Mouse (Mus musculus) hindbrain, postnatal 0 days (tissue): Measurements from ENCODE around the gene Kremen2. TPM values are rescaled to one million over a fixed set of nuclear protein-coding genes. Genes with fewer than 3 reads are reported as not detected.

Experiments used
- ATAC-seq: fragments of 200-750 bp; cut with Nextera tagmentation; 2 replicates; pipeline ENCODE4 v1.8.0; 2017; ENCODE audit warnings: mild to moderate bottlenecking, moderate TSS enrichment, moderate library complexity
- DNase-seq: peaks from one replicate; pipeline ENCODE4 v3.0.0-alpha.2; 2015; ENCODE audit warnings: low spot score
- H3K27ac ChIP-seq: fragments of 300-500 bp; sonication (generic); 2 replicates; pipeline ENCODE4 v1.5.1; 2014; ENCODE audit warnings: mild to moderate bottlenecking
- H3K27me3 ChIP-seq: fragments of 300-500 bp; sonication (generic); 2 replicates; pipeline ENCODE4 v1.6.1; 2014; ENCODE audit warnings: low read length, mixed read lengths; ENCODE audit not compliant: insufficient read depth
- H3K36me3 ChIP-seq: fragments of 300-500 bp; sonication (generic); 2 replicates; pipeline ENCODE4 v1.6.1; 2014; ENCODE audit warnings: low read length, mixed read lengths; ENCODE audit not compliant: insufficient read depth
- H3K4me1 ChIP-seq: fragments of 300-500 bp; sonication (generic); 2 replicates; pipeline ENCODE4 v1.6.1; 2014; ENCODE audit warnings: antibody characterized with exemption, low read length, mixed read lengths; ENCODE audit not compliant: insufficient read depth
- H3K4me2 ChIP-seq: fragments of 300-500 bp; sonication (generic); 2 replicates; pipeline ENCODE4 v1.6.1; 2014; ENCODE audit warnings: low read depth, mild to moderate bottlenecking, low read length, moderate library complexity, mixed read lengths
- H3K4me3 ChIP-seq: fragments of 300-500 bp; sonication (generic); 2 replicates; pipeline ENCODE4 v1.5.1; 2014; ENCODE audit warnings: low read length
- H3K9ac ChIP-seq: fragments of 300-500 bp; sonication (generic); replicated peaks from 2 replicates; pipeline ENCODE4 v1.6.1; 2014; ENCODE audit warnings: mild to moderate bottlenecking, low read length, moderate library complexity, mixed read lengths
- H3K9me3 ChIP-seq: fragments of 300-500 bp; sonication (generic); 2 replicates; pipeline ENCODE4 v1.6.1; 2016; ENCODE audit warnings: low read length, mixed read lengths
- CTCF ChIP-seq: IDR thresholded peaks from 2 replicates; pipeline ENCODE4 v1.5.1; 2016; ENCODE audit warnings: antibody characterized with exemption, control low read depth, low read depth
- WGBS: fragments of 180-500 bp; shearing (Covaris S2); extraction: QIAGEN DNeasy Blood & Tissue Kit; methylation state at CpG from one replicate; pipeline ENCODE4 v1.1.7; 2014; 5-methylcytosine and 5-hydroxymethylcytosine counted together
- polyA plus RNA-seq: library from polyadenylated mRNA; unstranded; fragments of >200 nt; fragmentation: Nextera tagmentation; extraction: Ambion mirVana; gene quantifications from 2 replicates; pipeline ENCODE4 v1.2.1, GENCODE M21; 2015
- total RNA-seq: library from RNA; depleted of rRNA; stranded (reverse); fragments of >200 nt; gene quantifications from 2 replicates; pipeline ENCODE4 v1.2.3, GENCODE M21; 2014; rRNA removed

The Kremen2 gene
- total RNA-seq (1.2 and 2.0 TPM in 2 replicates), polyA plus RNA-seq (1.1 and 1.4 TPM in 2 replicates)

DNA sequence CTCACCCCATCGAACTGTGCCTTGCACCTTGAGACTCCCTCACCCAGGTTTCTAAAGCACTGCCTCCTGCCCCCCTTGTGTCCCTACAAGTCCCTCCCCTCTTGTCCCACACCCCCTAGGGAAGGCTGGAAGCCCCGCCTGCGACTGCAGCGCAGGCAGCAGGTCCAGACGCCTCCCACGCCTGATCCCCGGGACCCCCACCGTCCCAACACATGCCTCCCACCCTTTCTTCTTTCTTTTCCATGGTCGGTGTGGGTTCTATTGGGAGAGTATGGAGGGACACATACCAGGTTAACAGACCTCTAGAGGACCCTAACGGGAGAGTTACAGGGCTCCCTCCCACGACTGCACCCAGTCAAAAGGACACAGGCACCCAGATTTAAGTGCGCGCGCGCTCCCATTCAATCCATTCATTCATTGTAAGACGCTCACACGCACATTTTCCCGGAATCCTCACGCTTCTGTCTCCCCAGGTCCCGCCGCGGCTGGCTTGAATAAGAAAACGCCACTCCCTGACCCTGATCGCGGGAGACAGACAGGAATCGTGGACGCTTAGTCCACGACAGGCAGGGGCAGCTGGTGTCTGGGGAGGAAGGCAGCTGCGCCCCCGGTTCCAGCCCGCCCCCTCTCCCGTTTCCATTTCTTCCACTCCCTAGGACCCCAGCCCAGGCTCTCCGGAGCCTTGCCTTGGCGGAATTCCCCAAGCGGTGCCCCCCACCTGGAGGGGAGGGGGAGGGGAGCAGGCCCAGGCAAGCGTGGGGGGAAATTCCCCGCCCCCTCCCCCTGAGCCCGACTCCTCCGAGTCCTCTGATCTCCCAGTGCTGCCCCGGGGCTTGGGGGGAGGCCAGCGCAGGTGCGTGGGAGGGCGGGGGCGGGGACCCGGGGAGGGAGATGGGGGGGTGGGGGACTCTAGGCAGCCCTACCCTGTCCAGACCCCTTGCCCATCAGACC is at the start of gene Kremen2:
Gene Kremen2 (minus strand): TSS at position 533 of the 951 bp plus-strand sequence.
- DNase-seq (peak; percentile 53), ATAC-seq (no peak)
- Histone ChIP-seq H3K27me3 (peaks cover 48% of the 10 kb centered on the region), H3K4me3 (peak within 1 kb of the TSS; percentile 40), H3K36me3 (no peaks in the 10 kb centered on the region), H3K9ac (peak within 1 kb of the TSS; percentile 46), H3K4me2 (peak within 1 kb of the TSS; percentile 65), H3K27ac (no peak within 1 kb of the TSS), H3K4me1 (peaks cover 20% of the 10 kb centered on the region; the same call in 1 of the 2 replicates), H3K9me3 (no peaks in the 10 kb centered on the region)
- no peak for TF ChIP-seq CTCF
- WGBS: under 1% methylated on average over 37 of the region's 45 CpGs

DNA sequence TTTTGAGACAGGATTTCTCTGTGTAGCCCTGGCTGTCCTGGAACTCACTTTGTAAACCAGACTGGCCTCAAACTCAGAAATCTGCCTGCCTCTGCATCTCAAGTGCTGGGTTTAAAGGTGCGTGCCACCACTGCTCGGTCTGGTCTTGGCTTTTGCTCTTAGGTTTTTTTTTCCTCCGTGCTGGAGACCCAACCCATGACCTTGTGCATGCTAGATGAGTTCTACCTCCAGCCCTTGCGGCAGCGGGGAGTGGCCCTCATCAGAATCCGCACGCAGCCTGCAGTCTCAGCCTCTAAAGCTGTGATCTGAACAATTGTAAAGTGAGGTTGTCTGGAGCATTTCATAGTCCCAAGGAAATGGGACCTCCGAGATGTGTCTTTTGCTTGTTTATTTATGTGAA is 49.7 kb upstream of the Kremen2 start:
- H3K9me3 ChIP-seq: no peaks in the 10 kb centered on the region
- no peak overlapping the region for H3K9ac ChIP-seq
- TF ChIP-seq CTCF: no peak
- DNase-seq (no peak), ATAC-seq (no peak)
- H3K36me3 ChIP-seq: no peaks in the 10 kb centered on the region
- H3K4me2 ChIP-seq: no peak overlapping the region
- no peak overlapping the region for H3K27ac ChIP-seq
- H3K4me1 ChIP-seq: peaks cover 9% of the 10 kb centered on the region
- WGBS: 94% methylated on average over 8 of the region's 8 CpGs
- no peak overlapping the region for H3K4me3 ChIP-seq
- H3K27me3 ChIP-seq: no peaks in the 10 kb centered on the region

DNA sequence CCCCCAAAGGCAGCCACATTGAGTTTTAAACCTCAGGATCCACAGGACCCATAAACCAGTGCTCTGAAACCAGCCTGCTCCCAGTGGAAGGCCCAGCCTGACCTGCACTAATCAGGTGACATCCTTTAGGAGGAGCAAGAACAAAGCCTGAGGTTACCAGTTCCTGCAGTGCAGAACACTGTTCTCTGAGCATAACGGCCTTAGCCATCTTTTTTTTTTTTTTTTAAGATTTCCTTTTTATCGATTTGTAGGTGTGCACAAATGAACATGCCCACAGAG is 45.4 kb upstream of the Kremen2 start:
- TF ChIP-seq CTCF: no peak
- ATAC-seq (no peak), DNase-seq (peak; percentile 32)
- Histone ChIP-seq H3K9me3 (no peaks in the 10 kb centered on the region), H3K4me3 (peak overlapping the region; percentile 46), H3K4me2 (peak overlapping the region; percentile 86), H3K4me1 (peaks cover 17% of the 10 kb centered on the region), H3K27ac (peak overlapping the region; percentile 91), H3K9ac (peak overlapping the region; percentile 75), H3K27me3 (no peaks in the 10 kb centered on the region), H3K36me3 (no peaks in the 10 kb centered on the region)
- WGBS: 34% methylated on average over 2 of the region's 2 CpGs

DNA sequence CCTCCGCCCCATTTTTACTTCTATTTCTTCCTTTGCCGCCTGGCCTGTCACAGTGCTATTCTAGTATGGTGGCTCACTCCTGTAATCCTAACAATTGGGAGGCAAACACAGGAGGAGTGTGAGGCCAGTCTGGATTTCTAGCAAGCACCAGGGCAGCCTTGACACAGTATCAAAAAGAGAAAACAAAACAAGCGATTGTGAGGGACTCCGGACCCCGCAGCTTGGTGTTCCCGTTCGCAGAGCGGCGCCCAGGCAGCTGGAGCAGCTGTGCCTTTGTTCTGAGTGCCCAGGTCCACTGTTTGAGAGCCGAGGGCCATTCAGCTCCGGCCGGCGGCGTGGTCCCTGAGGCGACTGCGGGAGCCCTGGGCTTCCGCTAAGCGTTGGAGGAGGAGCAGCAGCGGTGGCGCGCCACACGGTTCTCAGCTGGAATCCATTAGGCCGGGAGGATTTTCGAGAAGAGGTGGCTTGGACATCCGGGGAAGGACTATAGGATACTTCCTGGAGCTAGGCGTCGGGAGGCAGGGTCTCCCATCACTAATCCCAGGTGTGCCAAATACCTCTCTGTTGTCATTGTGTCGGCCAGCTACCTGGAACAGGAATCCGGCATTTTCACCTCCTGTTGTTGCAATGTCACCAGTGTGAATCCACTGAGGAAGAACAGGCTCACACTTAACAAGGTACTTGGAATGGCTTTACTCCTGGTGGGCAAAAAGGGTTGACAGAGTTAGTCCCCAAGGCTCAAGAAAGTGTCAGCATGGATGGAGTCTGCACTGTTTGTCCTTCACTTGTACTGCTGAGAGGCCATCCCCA is 44.8 kb upstream of the Kremen2 start, which contains the start of gene Srrm2:
Gene Srrm2 (plus strand): TSS at position 264 of the 810 bp plus-strand sequence.
- Histone ChIP-seq H3K4me2 (peak within 1 kb of the TSS; percentile 86), H3K9me3 (no peaks in the 10 kb centered on the region), H3K9ac (peak within 1 kb of the TSS; percentile 75), H3K36me3 (no peaks in the 10 kb centered on the region), H3K27ac (peak within 1 kb of the TSS; percentile 91), H3K27me3 (no peaks in the 10 kb centered on the region), H3K4me3 (peak within 1 kb of the TSS; percentile 46), H3K4me1 (peaks cover 17% of the 10 kb centered on the region)
- 2% methylated on average over 29 of the region's 29 CpGs for WGBS
- no peak; the same call in 1 of the 2 replicates for TF ChIP-seq CTCF
- DNase-seq: peak; percentile 68
- ATAC-seq: peak; percentile 16; the same call in 1 of the 2 replicates

DNA sequence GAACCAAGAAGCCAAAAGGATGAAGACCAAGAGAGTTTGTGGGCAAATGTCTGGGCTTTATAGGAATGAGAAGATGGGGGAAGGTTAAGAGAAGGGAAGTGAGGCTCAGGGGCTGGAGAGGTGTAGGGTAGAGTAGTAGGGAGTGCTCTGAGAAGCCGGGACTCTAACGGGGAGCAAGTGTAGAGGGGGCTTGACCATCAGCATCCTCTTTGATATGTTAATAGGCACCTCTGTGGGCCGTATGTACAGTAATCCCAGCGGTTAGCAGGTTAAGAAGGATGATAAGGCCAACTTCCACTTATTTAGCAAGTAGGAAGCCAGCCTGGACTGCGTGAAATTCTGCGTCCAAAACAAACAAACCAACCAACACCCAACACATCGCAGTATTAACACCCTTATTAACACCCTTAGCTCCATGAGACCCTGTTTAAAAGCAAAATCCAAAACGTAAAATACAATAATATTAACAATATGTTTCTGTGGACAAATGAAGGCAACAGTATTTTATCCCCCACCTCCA is 44.2 kb upstream of the Kremen2 start:
- Histone ChIP-seq H3K36me3 (no peaks in the 10 kb centered on the region), H3K4me1 (peaks cover 17% of the 10 kb centered on the region), H3K9ac (peak overlapping the region; percentile 75), H3K4me2 (peak overlapping the region; percentile 86), H3K27ac (peak overlapping the region; percentile 91), H3K4me3 (peak overlapping the region; percentile 46), H3K27me3 (no peaks in the 10 kb centered on the region), H3K9me3 (no peaks in the 10 kb centered on the region)
- 19% methylated on average over 8 of the region's 8 CpGs for WGBS
- TF ChIP-seq CTCF: no peak
- DNase-seq (peak; percentile 18), ATAC-seq (no peak)

DNA sequence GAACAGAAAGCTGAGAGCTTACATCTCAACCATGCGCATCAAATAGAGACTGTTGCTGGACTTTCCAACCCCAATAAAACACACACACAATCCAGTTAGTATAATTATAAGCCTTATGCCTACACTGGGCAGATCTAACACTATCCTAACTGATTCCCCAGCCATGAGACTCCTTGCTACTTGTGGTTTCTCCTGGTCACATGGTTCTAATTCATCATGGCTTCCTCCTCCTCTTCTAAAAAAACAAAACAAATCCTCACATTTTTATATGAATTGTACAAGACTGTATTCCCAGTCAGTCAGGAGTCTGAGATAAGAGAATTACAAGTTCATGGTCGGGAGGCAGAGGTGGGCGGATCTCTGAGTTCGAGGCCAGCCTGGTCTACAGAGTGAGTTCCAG is 43.3 kb upstream of the Kremen2 start:
- Histone ChIP-seq H3K4me2 (no peak overlapping the region), H3K36me3 (no peaks in the 10 kb centered on the region), H3K27me3 (no peaks in the 10 kb centered on the region), H3K9ac (no peak overlapping the region), H3K4me3 (no peak overlapping the region), H3K9me3 (no peaks in the 10 kb centered on the region), H3K4me1 (peaks cover 17% of the 10 kb centered on the region), H3K27ac (no peak overlapping the region)
- ATAC-seq: no peak
- no peak for TF ChIP-seq CTCF
- 91% methylated on average over 4 of the region's 4 CpGs for WGBS
- no peak for DNase-seq
